12 mouse cellular contexts compared by ENCODE assay signal in genomic region chr7:118117539-118118210, GRCm38 (mm10). TPM values are rescaled to one million over a fixed set of nuclear protein-coding genes. Genes with fewer than 3 reads are reported as not detected.
DNase-seq lines count a peak whose midpoint lies in the region; ATAC-seq and TF ChIP-seq lines count a peak whose summit lies in the region.
"Had no signal": no experiment of that assay in that cellular context is flagged by ENCODE, and none has a peak within 500 bp of the region (broad histone marks: within the 10 kb centered on the region; RNA-seq: fewer than 3 reads in every experiment).

No protein-coding gene starts in this region.

- no peak overlapping the region for H3K4me3 ChIP-seq in heart, embryonic 13.5 days
- no peak overlapping the region for H3K4me3 ChIP-seq in spleen, adult 2 months (ENCODE audit: extremely low read depth, insufficient read depth, insufficient read length)

- TF ChIP-seq CTCF in spleen, adult 2 months (IDR thresholded peaks at IDR 0.05; ENCODE audit: extremely low read depth, insufficient read depth, insufficient read length, insufficient replicate concordance), result no peak

- peaks cover 26% of the 10 kb centered on the region for H3K4me1 ChIP-seq in heart, embryonic 13.5 days
- peaks cover 26% of the 10 kb centered on the region for H3K4me1 ChIP-seq in spleen, adult 2 months (ENCODE audit: control insufficient read depth, insufficient read depth, insufficient read length)

- peak overlapping the region; percentile 5; the same call in 1 of the 2 replicates for H3K27ac ChIP-seq in heart, embryonic 13.5 days (replicated peaks)
- H3K27ac ChIP-seq in spleen, adult 2 months (ENCODE audit: insufficient read depth, low read length), result peak overlapping the region; percentile 36

- H3K27me3 ChIP-seq in heart, embryonic 13.5 days (replicated peaks), result no peaks in the 10 kb centered on the region
- H3K27me3 ChIP-seq in spleen, adult 2 months (ENCODE audit: control insufficient read depth, insufficient read depth, low read length), result no peaks in the 10 kb centered on the region
- H3K27me3 ChIP-seq: megakaryocyte, embryonic 14.5 days had no signal

- H3K9ac ChIP-seq in heart, embryonic 13.5 days, result peak overlapping the region; percentile 24; the same call in 1 of the 2 replicates

- intact Hi-C loops in heart, postnatal 10 days (cut with DNase I), result loop anchor here (5.0 kb wide), 1 partner anchor 1785 kb away; the partner anchor contains the start of gene Rps13
- intact Hi-C loops in heart, postnatal 36 days (cut with DNase I), result loop anchor here (5.0 to 10.0 kb wide), 4 partner anchors 125 to 1783 kb away; partner anchors contain the start of genes Coq7, Gde1, Rps13 and Smg1

- H3K36me3 ChIP-seq in heart, embryonic 13.5 days, result peaks cover 72% of the 10 kb centered on the region
- peaks cover 20% of the 10 kb centered on the region for H3K36me3 ChIP-seq in spleen, adult 2 months (ENCODE audit: control insufficient read depth, insufficient read depth, low read length)

- no peak for TF ChIP-seq POLR2A in spleen, adult 2 months (IDR thresholded peaks at IDR 0.05; ENCODE audit: low read depth, low read length)

- DNase-seq in heart, postnatal 10 days, result no peak
- no peak for DNase-seq in spleen, adult 2 months (ENCODE audit: low read depth in 1 of 2, low spot score in 2 of 2)
- no peak for DNase-seq in spleen, postnatal 10 days (ENCODE audit: low spot score in 2 of 2)
- peak; percentile 59 for DNase-seq in kidney, postnatal 14 days
- DNase-seq in retina, embryonic 14.5 days (ENCODE audit: low spot score), result no peak
- no peak for DNase-seq in heart, postnatal 36 days
- DNase-seq in adrenal gland, postnatal 10 days, result no peak
- DNase-seq: cerebellum, adult 8-10 months; layer of hippocampus, postnatal 36 days; thymus, adult 18-20 months had no signal

- no peaks in the 10 kb centered on the region for H3K9me3 ChIP-seq in heart, embryonic 13.5 days
- H3K9me3 ChIP-seq: megakaryocyte, embryonic 14.5 days had no signal

- H3K4me2 ChIP-seq in heart, embryonic 13.5 days, result no peak overlapping the region

- WGBS in heart, embryonic 13.5 days, result 67% methylated on average over 4 of the region's 4 CpGs
- WGBS in spleen, adult 2 months, result 40% methylated on average over 4 of the region's 4 CpGs

- no peak for ATAC-seq in heart, embryonic 13.5 days (ENCODE audit: extremely low read depth, insufficient number of reproducible peaks, low FRiP score, low TSS enrichment)

RNA-seq across cellular contexts. Expression of gene Rps15a, which starts 1.7 kb away (rescaled TPM):
- polyA plus RNA-seq in heart, embryonic 13.5 days (2015; fragmentation: Nextera tagmentation; extraction: Ambion mirVana), result 480 and 508 TPM in 2 replicates
- 100 to 1,000 TPM; 675 to 681 TPM for total RNA-seq in heart, postnatal 10 days (2021)
- 812 and 1,187 TPM in 2 replicates for polyA plus RNA-seq in spleen, adult 2 months (2012; rRNA removed)
- 100 to 1,000 TPM; 519 to 578 TPM for total RNA-seq in heart, postnatal 36 days (2021)
- 100 to 1,000 TPM; 881 to 957 TPM for total RNA-seq in adrenal gland, postnatal 10 days (2021)

RNA-seq across cellular contexts. Expression of gene Arl6ip1, which starts 11.8 kb away (rescaled TPM):
- 319 and 368 TPM in 2 replicates for polyA plus RNA-seq in heart, embryonic 13.5 days (2015; fragmentation: Nextera tagmentation; extraction: Ambion mirVana)
- 10 to 100 TPM; 49.7 to 56.8 TPM for total RNA-seq in heart, postnatal 10 days (2021)
- 56.6 and 61.6 TPM in 2 replicates for polyA plus RNA-seq in spleen, adult 2 months (2012; rRNA removed)
- total RNA-seq in heart, postnatal 36 days (2021), result 10 to 100 TPM; 25.2 to 32.7 TPM
- total RNA-seq in adrenal gland, postnatal 10 days (2021), result 100 to 1,000 TPM; 148 to 152 TPM
